Mouse (Mus musculus): ENCODE results near the gene Lbh.

DNA sequence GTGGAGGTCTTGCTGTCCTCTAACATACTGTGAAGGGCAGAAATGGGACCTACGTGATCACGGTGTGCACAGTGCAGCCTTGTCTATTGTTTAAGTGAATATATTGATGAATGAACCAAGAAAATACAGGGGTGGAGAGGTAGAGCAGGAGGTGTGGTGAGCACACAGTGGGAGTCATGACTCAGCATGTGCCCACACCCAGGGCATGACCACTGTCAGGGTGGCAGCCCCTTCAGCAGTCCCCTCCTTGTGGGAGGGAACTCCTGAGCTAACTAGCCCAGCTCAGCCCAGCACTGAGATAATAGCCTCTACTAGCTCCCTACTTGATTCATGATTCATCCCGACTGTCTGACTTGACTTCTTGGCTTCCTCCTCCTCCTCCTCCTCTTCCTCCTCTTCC is 19.3 kb upstream of the Lbh start:
- TF ChIP-seq CTCF (IDR thresholded peaks at IDR 0.05; ENCODE audit: low read depth) (no peak), EP300 (optimal IDR thresholded peaks at IDR 0.05) (no peak)

Data from stomach, postnatal 0 days (tissue).